Mouse (Mus musculus) embryonic facial prominence, embryonic 12.5 days (tissue): ENCODE results near the gene Rbbp5. TPM values are rescaled to one million over a fixed set of nuclear protein-coding genes. Genes with fewer than 3 reads are reported as not detected.
"Not testable (repeated sequence)": the region's sequence is repeated elsewhere in the genome, so short reads cannot be mapped to it uniquely, and the experiment has no call there.

Experiments
- ATAC-seq: fragments of 200-750 bp; cut with Nextera tagmentation; 2 replicates; pipeline ENCODE4 v1.8.0; 2017; ENCODE audit not compliant: insufficient number of reproducible peaks, insufficient read depth, low FRiP score, low TSS enrichment
- H3K27ac ChIP-seq: fragments of 300-500 bp; sonication (generic); 2 replicates; pipeline ENCODE4 v1.5.1; 2016; ENCODE audit warnings: mild to moderate bottlenecking
- H3K27me3 ChIP-seq: fragments of 300-500 bp; sonication (generic); 2 replicates; pipeline ENCODE4 v1.6.1; 2016; ENCODE audit warnings: mild to moderate bottlenecking, moderate library complexity
- H3K36me3 ChIP-seq: fragments of 300-500 bp; sonication (generic); 2 replicates; pipeline ENCODE4 v1.6.1; 2016; ENCODE audit warnings: mild to moderate bottlenecking
- H3K4me1 ChIP-seq: fragments of 300-500 bp; sonication (generic); 2 replicates; pipeline ENCODE4 v1.6.1; 2016
- H3K4me2 ChIP-seq: fragments of 300-500 bp; sonication (generic); replicated peaks from 2 replicates; pipeline ENCODE4 v1.6.1; 2016; ENCODE audit warnings: mild to moderate bottlenecking, moderate library complexity
- H3K4me3 ChIP-seq: fragments of 300-500 bp; sonication (generic); 2 replicates; pipeline ENCODE4 v1.5.1; 2016; ENCODE audit warnings: mild to moderate bottlenecking
- H3K9ac ChIP-seq: fragments of 300-500 bp; sonication (generic); 2 replicates; pipeline ENCODE4 v1.6.1; 2016; ENCODE audit warnings: mild to moderate bottlenecking, moderate library complexity
- H3K9me3 ChIP-seq: fragments of 300-500 bp; sonication (generic); 2 replicates; pipeline ENCODE4 v1.6.1; 2016; ENCODE audit warnings: mild to moderate bottlenecking, moderate library complexity
- WGBS: fragments of 180-500 bp; shearing (Covaris S2); methylation state at CpG from one replicate; pipeline ENCODE4 v1.1.7; 2016; 5-methylcytosine and 5-hydroxymethylcytosine counted together
- polyA plus RNA-seq: library from polyadenylated mRNA; unstranded; fragments of >200 nt; fragmentation: Nextera tagmentation; extraction: Ambion mirVana; gene quantifications from 2 replicates; pipeline ENCODE4 v1.2.1, GENCODE M21; 2016

The Rbbp5 gene
- polyA plus RNA-seq, 1 experiment from 2014 or later: 62.2 TPM

DNA sequence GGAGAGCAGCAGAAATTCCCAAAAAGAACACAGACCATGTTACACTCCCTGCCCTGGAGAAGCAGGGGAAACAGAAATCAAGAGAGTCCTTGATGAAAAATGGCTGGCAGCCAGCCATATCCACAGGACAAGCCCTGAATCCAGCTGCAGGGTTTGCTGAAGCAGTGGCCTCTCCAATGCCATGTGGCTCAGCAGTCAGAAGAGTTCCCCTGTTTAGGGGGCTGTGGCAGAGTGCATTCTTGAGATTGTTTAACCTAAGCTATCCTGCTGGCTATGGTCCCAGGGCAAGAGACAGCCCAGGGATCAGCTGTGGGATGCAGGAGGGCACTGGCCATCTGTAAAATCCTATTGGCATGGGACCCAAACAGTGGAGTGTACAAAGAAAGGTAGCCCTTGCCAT, 8.2 kb upstream of the Rbbp5 start:
- H3K4me1 ChIP-seq: no peaks in the 10 kb centered on the region
- H3K36me3 ChIP-seq: peaks cover 19% of the 10 kb centered on the region
- H3K4me3 ChIP-seq: no peak overlapping the region
- H3K9me3 ChIP-seq: no peaks in the 10 kb centered on the region
- H3K27me3 ChIP-seq: no peaks in the 10 kb centered on the region
- no peak overlapping the region for H3K27ac ChIP-seq
- no peak overlapping the region for H3K4me2 ChIP-seq
- no peak for ATAC-seq
- H3K9ac ChIP-seq: no peak overlapping the region

DNA sequence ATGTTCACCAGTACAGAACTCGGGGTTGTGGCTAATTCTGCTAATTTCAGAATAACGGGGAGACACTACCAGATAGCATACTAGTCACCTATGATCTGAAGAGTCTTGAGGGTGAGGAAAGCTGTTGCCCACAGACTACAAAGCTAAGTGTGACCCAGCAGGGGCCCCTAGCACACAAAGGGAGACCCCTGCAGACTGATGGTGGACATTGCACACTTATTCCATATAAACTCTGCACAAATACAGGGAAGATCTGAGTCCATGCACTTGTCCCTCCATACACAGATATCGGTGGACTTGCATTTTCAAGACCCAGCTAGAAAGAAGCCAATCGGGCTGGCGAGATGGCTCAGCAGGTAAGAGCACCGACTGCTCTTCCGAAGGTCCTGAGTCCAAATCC, 7.6 kb upstream of the Rbbp5 start:
- Histone ChIP-seq H3K27me3 (no peaks in the 10 kb centered on the region), H3K4me1 (no peaks in the 10 kb centered on the region), H3K27ac (no peak overlapping the region), H3K9me3 (no peaks in the 10 kb centered on the region), H3K36me3 (peaks cover 13% of the 10 kb centered on the region; the same call in 1 of the 2 replicates), H3K4me3 (no peak overlapping the region), H3K4me2 (no peak overlapping the region), H3K9ac (no peak overlapping the region)
- WGBS: 93% methylated on average over 7 of the region's 7 CpGs
- ATAC-seq: no peak

DNA sequence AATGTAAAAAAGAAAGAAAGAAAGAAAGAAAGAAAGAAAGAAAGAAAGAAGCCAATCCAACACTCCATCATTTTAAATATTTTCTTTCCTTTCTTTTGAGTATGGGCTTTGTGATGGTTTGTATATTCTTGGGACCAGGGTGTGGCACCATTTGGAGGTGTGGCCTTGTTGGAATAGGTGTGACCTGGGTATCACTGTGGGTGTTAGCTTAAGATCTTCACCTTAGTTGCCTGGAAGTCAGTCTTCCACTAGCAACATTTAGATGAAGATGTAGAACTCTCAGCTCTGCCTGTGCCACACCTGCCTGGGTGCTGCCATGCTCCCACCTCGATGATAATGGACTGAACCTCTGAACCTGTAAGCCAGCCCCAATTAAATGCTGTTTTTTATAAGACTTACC, 7.1 kb upstream of the Rbbp5 start:
- not testable (repeated sequence) for H3K9ac ChIP-seq, H3K4me1 ChIP-seq, H3K36me3 ChIP-seq, H3K27me3 ChIP-seq, ATAC-seq, H3K9me3 ChIP-seq, H3K4me3 ChIP-seq, H3K4me2 ChIP-seq, H3K27ac ChIP-seq
- WGBS: 83% methylated on average over 1 of the region's 1 CpGs

DNA sequence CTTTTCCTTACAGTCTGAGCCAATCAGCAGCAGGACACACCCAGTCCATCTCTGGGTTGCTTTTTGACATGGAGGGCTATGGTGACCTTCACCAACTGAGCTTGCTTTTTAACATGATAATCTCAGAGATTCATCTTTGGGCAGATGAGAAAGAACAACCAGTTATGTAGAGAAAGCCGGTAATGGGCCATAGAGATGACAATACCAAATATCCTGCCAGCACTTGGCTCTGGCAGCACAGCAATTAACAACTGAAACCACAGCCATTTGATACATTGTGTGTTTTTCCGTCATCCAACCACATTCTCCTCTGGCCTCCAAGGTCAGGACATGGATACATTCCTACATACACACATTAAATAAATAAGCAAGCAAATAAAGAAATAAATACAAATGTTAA, 6.1 kb upstream of the Rbbp5 start:
- Histone ChIP-seq H3K27me3 (no peaks in the 10 kb centered on the region), H3K9me3 (no peaks in the 10 kb centered on the region), H3K4me3 (no peak overlapping the region), H3K4me1 (no peaks in the 10 kb centered on the region), H3K9ac (no peak overlapping the region), H3K36me3 (no peaks in the 10 kb centered on the region), H3K27ac (no peak overlapping the region), H3K4me2 (no peak overlapping the region)
- no peak for ATAC-seq
- 86% methylated on average over 2 of the region's 2 CpGs for WGBS

DNA sequence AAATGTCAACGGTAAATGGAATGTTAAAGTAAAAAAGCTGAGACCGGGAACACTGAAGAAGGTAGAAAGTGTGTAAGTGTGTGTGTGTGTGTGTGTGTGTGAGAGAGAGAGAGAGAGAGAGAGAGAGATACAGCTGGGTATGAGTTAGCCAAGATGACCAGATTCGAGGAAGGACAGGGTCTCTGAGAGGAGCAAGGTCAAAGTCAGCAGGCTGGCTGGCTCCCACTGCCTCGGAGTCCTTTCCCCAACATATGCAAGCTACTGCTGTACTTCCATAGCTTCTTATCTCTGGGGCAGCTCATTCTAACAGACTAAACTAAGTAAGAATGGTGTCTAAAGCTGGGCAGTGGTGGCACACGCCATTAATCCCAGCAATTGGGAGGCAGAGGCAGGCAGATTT, 5.7 kb upstream of the Rbbp5 start:
- Histone ChIP-seq H3K4me2 (no peak overlapping the region), H3K4me1 (no peaks in the 10 kb centered on the region), H3K27ac (no peak overlapping the region), H3K9me3 (no peaks in the 10 kb centered on the region), H3K4me3 (no peak overlapping the region), H3K36me3 (no peaks in the 10 kb centered on the region), H3K27me3 (no peaks in the 10 kb centered on the region), H3K9ac (no peak overlapping the region)
- WGBS: 91% methylated on average over 5 of the region's 5 CpGs
- ATAC-seq: no peak

DNA sequence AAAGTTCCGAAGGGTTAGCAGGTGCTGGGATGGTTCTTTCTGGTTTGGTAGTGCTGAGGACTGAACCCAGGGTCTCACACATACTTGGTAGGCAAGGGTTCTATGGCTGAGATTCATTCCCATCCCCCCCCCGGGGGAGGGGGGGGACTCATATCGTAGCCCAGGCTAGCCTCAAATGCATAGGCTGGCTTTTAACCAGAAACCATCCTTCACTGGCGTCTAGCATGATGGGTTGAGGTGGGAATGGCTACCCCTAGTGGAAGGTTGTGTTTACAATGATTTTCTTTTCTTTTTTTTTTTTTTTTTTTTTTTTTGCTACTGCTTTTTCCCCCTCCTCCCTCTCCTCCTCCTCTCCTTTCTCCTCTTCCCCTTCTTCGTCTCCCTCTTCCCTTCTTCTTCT, 4.6 kb upstream of the Rbbp5 start:
- Histone ChIP-seq H3K27me3 (no peaks in the 10 kb centered on the region), H3K27ac (no peak overlapping the region), H3K4me1 (no peaks in the 10 kb centered on the region), H3K9me3 (no peaks in the 10 kb centered on the region), H3K36me3 (no peaks in the 10 kb centered on the region), H3K4me2 (no peak overlapping the region), H3K9ac (no peak overlapping the region), H3K4me3 (no peak overlapping the region)
- no peak for ATAC-seq
- 53% methylated on average over 5 of the region's 5 CpGs for WGBS

DNA sequence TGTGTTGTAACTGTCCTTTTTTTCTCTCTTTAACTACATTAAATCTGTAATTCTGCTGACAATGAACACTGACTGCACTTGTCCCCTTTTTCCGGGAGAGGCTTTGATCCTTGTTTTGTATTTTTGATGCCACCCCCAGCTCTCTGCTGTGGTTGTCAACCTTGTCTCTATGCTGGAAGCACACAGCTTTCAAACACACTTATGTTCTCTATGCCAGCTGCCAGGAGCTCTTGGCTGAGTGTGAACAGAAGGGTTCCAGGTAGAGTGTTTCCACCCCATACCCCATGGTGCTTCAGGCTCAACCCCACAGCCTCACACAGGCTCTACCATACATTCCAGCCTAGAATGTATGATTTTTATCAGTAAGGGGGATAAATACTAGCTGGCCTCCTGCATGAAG, 2.7 kb upstream of the Rbbp5 start:
- Histone ChIP-seq H3K27me3 (no peaks in the 10 kb centered on the region), H3K27ac (no peak overlapping the region), H3K9ac (no peak overlapping the region), H3K4me1 (peaks cover 9% of the 10 kb centered on the region), H3K36me3 (no peaks in the 10 kb centered on the region), H3K4me2 (no peak overlapping the region), H3K4me3 (no peak overlapping the region), H3K9me3 (no peaks in the 10 kb centered on the region)
- ATAC-seq: no peak
- 88% methylated on average over 1 of the region's 1 CpGs for WGBS

DNA sequence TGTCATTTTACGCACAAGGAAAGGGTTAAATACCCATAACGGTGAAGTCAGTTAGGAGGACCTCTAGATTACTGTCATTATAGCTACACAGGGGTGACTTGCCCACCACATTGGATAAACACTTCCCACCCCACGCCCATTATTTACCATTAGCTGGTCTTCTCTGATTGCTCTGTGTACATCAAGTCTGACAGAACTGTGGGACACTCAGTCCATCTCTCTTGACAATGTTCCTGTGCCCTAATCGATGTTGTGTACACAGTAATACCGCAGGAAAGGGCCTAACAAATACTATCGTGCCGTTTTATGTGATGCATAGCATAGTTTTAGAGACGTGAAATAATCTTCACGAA, 614 bp upstream of the Rbbp5 start:
- Histone ChIP-seq H3K9ac (peak overlapping the region; percentile 72), H3K36me3 (no peaks in the 10 kb centered on the region), H3K4me1 (peaks cover 9% of the 10 kb centered on the region), H3K27me3 (no peaks in the 10 kb centered on the region), H3K4me2 (peak overlapping the region; percentile 66), H3K27ac (peak overlapping the region; percentile 1; the same call in 1 of the 2 replicates), H3K9me3 (no peaks in the 10 kb centered on the region), H3K4me3 (peak overlapping the region; percentile 73)
- 6% methylated on average over 9 of the region's 9 CpGs for WGBS
- 0 out of 2 replicates have a peak, but pooled peaks have one; percentile 16 for ATAC-seq

DNA sequence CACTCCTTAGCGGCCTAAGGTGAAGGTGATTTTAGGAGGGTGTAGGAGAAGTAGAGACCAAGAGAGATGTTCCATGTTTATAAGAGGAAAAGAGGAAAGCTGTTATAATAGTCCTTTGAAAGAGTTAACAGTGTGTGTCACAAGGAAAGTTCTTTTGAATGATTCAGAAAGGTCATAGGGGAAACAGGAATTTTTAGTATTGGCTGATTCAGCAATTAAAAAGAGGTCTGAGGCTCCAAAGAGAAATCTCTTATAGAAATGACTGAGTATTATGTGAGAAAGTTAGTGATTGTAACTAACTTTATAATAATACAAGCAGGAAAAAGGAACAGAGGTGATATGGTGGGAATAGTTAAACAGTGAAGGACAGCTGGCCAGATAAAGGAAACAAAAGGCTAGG, 2.3 kb downstream of the Rbbp5 start:
- 92% methylated on average over 1 of the region's 1 CpGs for WGBS
- Histone ChIP-seq H3K27ac (no peak overlapping the region), H3K4me3 (no peak overlapping the region), H3K36me3 (no peaks in the 10 kb centered on the region), H3K9ac (no peak overlapping the region), H3K27me3 (no peaks in the 10 kb centered on the region), H3K4me1 (peaks cover 9% of the 10 kb centered on the region), H3K4me2 (no peak overlapping the region), H3K9me3 (no peaks in the 10 kb centered on the region)
- no peak for ATAC-seq

DNA sequence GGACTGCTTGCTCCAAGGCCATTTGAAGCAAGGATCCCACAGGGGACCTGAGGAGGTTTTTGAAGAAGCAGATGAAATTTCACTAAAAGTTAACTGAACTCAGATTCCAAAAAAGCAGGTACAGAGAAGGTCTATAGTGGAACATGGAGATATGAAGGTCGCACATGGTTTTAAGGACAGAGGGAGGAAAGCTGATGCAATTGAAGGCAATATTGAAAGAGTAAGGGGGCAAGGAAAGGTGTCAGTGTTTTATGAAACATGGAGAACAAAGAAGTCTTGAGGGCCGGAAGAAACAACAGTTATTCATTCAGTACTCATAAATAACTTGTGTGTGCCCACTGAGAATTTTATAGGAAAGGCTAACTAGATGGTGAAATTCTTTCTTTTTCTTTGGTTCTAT, 4.5 kb downstream of the Rbbp5 start:
- peaks cover 9% of the 10 kb centered on the region for H3K4me1 ChIP-seq
- H3K4me2 ChIP-seq: no peak overlapping the region
- H3K9ac ChIP-seq: no peak overlapping the region
- no peaks in the 10 kb centered on the region for H3K27me3 ChIP-seq
- no peak overlapping the region for H3K27ac ChIP-seq
- WGBS: 90% methylated on average over 2 of the region's 2 CpGs
- H3K36me3 ChIP-seq: peaks cover 6% of the 10 kb centered on the region
- no peaks in the 10 kb centered on the region for H3K9me3 ChIP-seq
- no peak for ATAC-seq
- H3K4me3 ChIP-seq: no peak overlapping the region

DNA sequence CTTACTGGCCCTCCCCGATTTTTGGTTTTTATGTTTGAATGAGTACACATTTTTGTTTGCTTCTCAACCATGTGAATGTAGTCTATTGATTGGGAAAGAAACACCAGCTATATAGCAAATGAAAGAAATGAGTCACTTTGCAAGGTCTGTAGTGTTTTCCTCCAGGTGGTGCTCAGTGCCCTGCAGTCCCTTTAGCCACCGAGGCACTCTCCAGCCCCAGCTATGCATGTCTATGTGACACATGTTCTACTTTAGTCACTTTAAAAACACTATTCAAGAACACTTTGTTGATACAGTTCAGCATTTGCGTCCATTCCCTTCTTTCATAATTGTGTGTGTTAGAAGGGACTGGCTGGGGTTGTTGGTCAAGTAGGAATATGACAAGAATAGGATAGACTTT, 6.1 kb downstream of the Rbbp5 start:
- 83% methylated on average over 3 of the region's 3 CpGs for WGBS
- no peak overlapping the region for H3K9ac ChIP-seq
- H3K9me3 ChIP-seq: no peaks in the 10 kb centered on the region
- H3K4me3 ChIP-seq: no peak overlapping the region
- peaks cover 4% of the 10 kb centered on the region for H3K4me1 ChIP-seq
- H3K27ac ChIP-seq: no peak overlapping the region
- H3K27me3 ChIP-seq: no peaks in the 10 kb centered on the region
- no peak overlapping the region for H3K4me2 ChIP-seq
- H3K36me3 ChIP-seq: peaks cover 14% of the 10 kb centered on the region
- ATAC-seq: no peak

DNA sequence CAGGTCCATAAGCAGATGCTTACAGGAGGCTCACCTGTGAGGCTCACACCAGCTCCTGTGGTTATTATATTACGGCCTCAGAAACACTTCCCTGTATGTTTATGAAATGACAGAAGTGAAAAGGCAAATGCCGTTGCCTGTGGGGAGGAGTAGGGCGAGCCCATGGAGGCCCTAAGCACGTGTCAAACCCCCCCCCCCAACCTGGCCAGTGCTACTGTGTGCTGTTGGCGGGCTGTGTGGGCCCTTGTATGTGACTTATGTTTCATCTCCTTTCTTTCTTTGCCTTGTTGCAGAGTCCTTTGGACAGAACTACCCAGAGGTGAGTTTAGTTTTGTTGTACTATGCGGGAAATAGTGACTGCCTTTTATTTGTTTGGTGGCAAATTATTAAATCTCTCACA, 6.6 kb downstream of the Rbbp5 start:
- WGBS: 85% methylated on average over 6 of the region's 6 CpGs
- Histone ChIP-seq H3K36me3 (peaks cover 19% of the 10 kb centered on the region), H3K9ac (no peak overlapping the region), H3K4me2 (no peak overlapping the region), H3K9me3 (no peaks in the 10 kb centered on the region), H3K27me3 (no peaks in the 10 kb centered on the region), H3K4me3 (no peak overlapping the region), H3K27ac (no peak overlapping the region), H3K4me1 (no peaks in the 10 kb centered on the region)
- no peak for ATAC-seq

DNA sequence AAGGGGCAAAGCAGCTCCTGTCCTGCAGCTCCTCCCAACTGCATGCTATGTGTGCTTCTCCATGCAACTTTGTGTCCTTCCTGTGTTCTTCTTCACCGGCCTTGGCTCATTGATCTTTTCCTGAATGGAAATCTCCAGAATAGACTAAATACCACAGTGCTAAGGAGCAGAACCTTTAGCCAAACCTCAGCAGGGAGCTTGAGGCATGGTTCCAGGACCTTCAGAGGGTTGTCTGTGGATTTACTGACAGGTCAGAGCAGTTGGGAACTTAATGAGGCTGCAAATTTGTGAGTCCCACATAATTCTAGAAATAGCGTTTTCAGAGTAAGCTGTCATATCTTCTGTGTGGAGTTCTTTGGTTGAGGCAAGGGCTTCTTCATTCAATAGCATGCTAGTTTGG, 23.4 kb downstream of the Rbbp5 start:
- Histone ChIP-seq H3K36me3 (peaks cover 71% of the 10 kb centered on the region), H3K4me2 (no peak overlapping the region), H3K4me3 (no peak overlapping the region), H3K27ac (no peak overlapping the region), H3K9ac (no peak overlapping the region), H3K4me1 (no peaks in the 10 kb centered on the region), H3K27me3 (no peaks in the 10 kb centered on the region), H3K9me3 (no peaks in the 10 kb centered on the region)
- ATAC-seq: no peak
- 94% methylated on average over 2 of the region's 2 CpGs for WGBS
